Mouse (Mus musculus): ENCODE results near the gene Cdh8. TPM values are rescaled to one million over a fixed set of nuclear protein-coding genes. Genes with fewer than 3 reads are reported as not detected.
A peak's percentile ranks its signal among the peaks of the same experiment; 100 is the strongest.

The Cdh8 gene
- polyA plus RNA-seq (2012; ENCODE audit: insufficient read depth, insufficient read length, low replicate concordance, missing spikeins): not detected in 2 replicates

DNA sequence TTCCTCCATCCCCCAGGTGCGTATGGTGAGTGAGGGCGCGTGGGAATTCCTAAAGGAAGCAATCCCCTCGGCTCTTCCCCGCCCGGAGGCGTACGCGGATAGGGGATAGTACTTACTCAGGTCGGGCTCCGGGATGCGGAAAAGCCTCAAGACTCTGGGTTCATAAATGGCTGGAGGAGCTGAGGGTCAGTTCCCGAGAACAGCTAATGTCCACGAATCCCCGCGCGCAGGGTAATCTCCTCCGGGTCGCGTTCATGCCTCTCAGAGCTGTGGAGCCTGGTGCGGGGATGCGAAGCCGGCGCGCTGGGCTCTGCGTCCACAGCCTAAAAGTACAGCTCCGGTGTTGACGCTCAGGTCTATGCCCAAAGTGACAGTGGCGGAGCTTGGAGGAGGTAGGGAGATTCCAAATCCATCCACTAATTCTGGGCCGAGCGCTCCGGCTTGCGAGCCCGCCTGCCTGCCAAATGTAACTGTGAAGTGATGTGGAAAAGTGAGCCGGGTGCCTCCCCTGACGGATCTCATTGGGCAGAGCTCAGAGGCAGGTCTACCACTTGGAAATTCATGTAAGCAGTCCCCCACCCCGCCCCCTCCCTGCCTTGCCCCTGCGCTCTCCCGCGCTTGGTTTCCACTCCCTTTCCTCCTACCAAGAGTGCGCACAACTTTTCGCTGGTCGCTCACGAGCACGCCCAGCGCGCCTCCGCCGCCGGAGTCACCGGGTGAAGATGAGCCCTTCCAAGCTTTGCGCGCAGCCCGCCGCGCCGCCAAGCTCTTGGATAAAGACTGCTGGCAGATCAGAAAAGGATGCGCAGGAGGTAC is at the start of gene Cdh8:
Gene Cdh8 (minus strand): TSS at position 506 of the 816 bp plus-strand sequence.
- under 1% methylated on average over 58 of the region's 58 CpGs for WGBS
- Histone ChIP-seq H3K4me3 (ENCODE audit: insufficient read depth, low read depth, low read length) (peak within 1 kb of the TSS; percentile 55), H3K4me1 (ENCODE audit: control insufficient read depth, insufficient read depth, low read length) (peaks cover 4% of the 10 kb centered on the region), H3K27ac (ENCODE audit: insufficient read depth, low read depth, low read length) (no peak within 1 kb of the TSS)
- TF ChIP-seq CTCF (IDR thresholded peaks at IDR 0.05; ENCODE audit: insufficient read depth, low read depth, low read length) (no peak), POLR2A (IDR thresholded peaks at IDR 0.05; ENCODE audit: insufficient read depth, low read depth, low read length) (no peak)

DNA sequence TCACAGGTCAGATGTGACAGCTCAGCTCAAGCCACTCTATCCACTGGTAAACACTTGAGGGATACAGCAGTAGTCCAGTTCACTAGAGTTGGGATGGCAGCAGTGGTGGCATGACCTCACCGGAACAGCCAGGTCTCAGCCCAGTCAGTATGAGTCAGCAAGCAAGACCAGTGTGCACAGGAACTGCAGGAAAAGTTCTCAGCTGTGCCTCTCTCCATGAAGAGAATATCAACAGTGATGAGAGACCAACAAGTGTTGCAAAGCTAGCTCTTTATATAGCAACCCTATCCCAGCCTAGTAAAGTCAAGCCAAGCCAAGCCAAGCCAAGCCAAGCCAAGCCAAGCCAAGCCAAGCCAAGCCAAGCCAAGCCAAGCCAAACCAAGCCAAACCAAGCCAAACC is 30.2 kb upstream of the Cdh8 start:
- H3K27ac ChIP-seq (ENCODE audit: insufficient read depth, low read depth, low read length): no peak overlapping the region
- TF ChIP-seq CTCF (IDR thresholded peaks at IDR 0.05; ENCODE audit: insufficient read depth, low read depth, low read length) (no peak), POLR2A (IDR thresholded peaks at IDR 0.05; ENCODE audit: insufficient read depth, low read depth, low read length) (no peak)
- no peaks in the 10 kb centered on the region for H3K4me1 ChIP-seq (ENCODE audit: control insufficient read depth, insufficient read depth, low read length)
- H3K4me3 ChIP-seq (ENCODE audit: insufficient read depth, low read depth, low read length): no peak overlapping the region
- 97% methylated on average over 1 of the region's 1 CpGs for WGBS

DNA sequence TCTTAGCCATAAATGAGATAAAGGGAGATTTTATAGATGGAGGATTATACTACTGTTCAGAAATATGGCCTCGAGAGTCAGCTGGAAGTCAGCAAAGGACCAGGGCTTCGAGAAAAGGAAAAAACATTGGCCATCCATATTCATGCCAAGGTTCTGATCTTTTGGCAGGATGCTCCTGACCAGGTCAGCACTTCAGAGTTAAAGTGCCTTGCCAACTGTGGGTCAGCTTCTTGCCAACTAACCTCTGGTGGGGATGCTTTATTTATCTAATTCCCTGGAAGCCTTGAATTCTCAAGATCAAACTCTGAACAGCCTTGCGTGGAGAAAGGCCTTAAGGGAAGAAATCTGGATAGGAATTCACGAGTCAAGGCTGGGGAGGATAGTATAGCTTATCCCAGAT is 9.6 kb upstream of the Cdh8 start:
- H3K27ac ChIP-seq (ENCODE audit: insufficient read depth, low read depth, low read length): no peak overlapping the region
- H3K4me1 ChIP-seq (ENCODE audit: control insufficient read depth, insufficient read depth, low read length): no peaks in the 10 kb centered on the region
- 82% methylated on average over 4 of the region's 4 CpGs for WGBS
- no peak for TF ChIP-seq POLR2A (IDR thresholded peaks at IDR 0.05; ENCODE audit: insufficient read depth, low read depth, low read length)
- TF ChIP-seq CTCF (IDR thresholded peaks at IDR 0.05; ENCODE audit: insufficient read depth, low read depth, low read length): no peak
- H3K4me3 ChIP-seq (ENCODE audit: insufficient read depth, low read depth, low read length): no peak overlapping the region

DNA sequence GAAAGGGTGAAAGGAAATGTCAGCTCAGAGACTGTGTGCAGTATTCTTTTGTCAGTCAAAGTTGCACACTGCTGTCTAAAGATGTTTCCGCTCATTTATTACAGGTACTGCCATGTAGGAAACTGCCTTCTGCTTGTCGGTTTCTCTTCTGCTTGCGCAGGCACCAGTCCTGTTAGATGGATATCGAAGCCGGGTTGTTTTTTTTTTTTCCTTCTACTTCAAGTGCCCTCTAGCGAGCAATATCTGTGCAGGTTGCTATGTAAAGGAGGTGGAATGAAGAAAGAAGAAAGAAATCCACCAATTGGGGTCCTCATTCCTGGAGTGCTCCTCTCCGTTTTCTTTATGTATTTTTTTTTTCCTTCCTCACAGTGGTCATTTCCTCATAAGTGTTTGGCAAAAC is 5.2 kb upstream of the Cdh8 start:
- 17% methylated on average over 7 of the region's 7 CpGs for WGBS
- Histone ChIP-seq H3K4me1 (ENCODE audit: control insufficient read depth, insufficient read depth, low read length) (peaks cover 3% of the 10 kb centered on the region), H3K4me3 (ENCODE audit: insufficient read depth, low read depth, low read length) (no peak overlapping the region), H3K27ac (ENCODE audit: insufficient read depth, low read depth, low read length) (no peak overlapping the region)
- no peak for TF ChIP-seq CTCF (IDR thresholded peaks at IDR 0.05; ENCODE audit: insufficient read depth, low read depth, low read length)
- TF ChIP-seq POLR2A (IDR thresholded peaks at IDR 0.05; ENCODE audit: insufficient read depth, low read depth, low read length): no peak

DNA sequence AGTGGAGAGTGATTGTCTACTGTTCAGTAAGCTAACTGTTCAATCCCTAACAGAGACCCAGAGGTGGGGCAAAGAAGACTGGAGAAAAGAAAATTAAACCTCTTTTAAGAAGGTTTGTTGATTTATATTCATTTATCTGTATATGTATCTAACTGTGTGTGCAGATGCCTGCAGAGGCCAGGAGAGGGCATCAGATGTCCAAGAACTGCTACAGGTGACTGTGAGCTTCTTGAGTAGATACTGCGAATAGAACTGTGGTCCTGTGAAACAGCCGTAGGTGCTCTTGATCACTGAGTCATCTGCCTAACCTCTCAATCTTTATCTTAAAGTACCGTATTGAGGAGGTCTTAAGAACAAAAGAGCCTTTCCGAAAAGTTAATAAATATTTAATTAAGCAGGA is 3.5 kb upstream of the Cdh8 start:
- TF ChIP-seq POLR2A (IDR thresholded peaks at IDR 0.05; ENCODE audit: insufficient read depth, low read depth, low read length): no peak
- Histone ChIP-seq H3K4me1 (ENCODE audit: control insufficient read depth, insufficient read depth, low read length) (peaks cover 4% of the 10 kb centered on the region), H3K27ac (ENCODE audit: insufficient read depth, low read depth, low read length) (no peak overlapping the region), H3K4me3 (ENCODE audit: insufficient read depth, low read depth, low read length) (no peak overlapping the region)
- 97% methylated on average over 4 of the region's 4 CpGs for WGBS

DNA sequence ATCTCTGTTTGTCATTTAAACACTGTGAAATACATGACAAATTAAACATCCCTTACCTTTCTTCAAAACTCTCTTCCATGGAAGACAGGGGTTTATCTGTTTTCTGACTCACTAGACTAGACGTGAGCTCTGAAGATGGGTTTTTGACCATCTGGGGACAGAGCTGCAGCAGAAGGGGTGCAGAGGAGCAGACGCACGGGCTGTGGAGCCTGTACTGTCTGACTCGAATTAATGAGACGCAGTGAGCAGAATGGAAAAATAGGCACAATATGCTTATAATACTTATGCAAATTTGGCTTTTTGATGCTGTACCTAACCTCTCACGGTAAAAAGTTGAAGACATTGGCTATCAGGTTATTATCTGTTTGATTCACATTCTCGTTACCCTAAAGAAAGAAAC is 1.2 kb upstream of the Cdh8 start:
- H3K4me1 ChIP-seq (ENCODE audit: control insufficient read depth, insufficient read depth, low read length): peaks cover 4% of the 10 kb centered on the region
- no peak overlapping the region for H3K4me3 ChIP-seq (ENCODE audit: insufficient read depth, low read depth, low read length)
- no peak overlapping the region for H3K27ac ChIP-seq (ENCODE audit: insufficient read depth, low read depth, low read length)
- 61% methylated on average over 7 of the region's 7 CpGs for WGBS
- TF ChIP-seq CTCF (IDR thresholded peaks at IDR 0.05; ENCODE audit: insufficient read depth, low read depth, low read length) (no peak), POLR2A (IDR thresholded peaks at IDR 0.05; ENCODE audit: insufficient read depth, low read depth, low read length) (no peak)

DNA sequence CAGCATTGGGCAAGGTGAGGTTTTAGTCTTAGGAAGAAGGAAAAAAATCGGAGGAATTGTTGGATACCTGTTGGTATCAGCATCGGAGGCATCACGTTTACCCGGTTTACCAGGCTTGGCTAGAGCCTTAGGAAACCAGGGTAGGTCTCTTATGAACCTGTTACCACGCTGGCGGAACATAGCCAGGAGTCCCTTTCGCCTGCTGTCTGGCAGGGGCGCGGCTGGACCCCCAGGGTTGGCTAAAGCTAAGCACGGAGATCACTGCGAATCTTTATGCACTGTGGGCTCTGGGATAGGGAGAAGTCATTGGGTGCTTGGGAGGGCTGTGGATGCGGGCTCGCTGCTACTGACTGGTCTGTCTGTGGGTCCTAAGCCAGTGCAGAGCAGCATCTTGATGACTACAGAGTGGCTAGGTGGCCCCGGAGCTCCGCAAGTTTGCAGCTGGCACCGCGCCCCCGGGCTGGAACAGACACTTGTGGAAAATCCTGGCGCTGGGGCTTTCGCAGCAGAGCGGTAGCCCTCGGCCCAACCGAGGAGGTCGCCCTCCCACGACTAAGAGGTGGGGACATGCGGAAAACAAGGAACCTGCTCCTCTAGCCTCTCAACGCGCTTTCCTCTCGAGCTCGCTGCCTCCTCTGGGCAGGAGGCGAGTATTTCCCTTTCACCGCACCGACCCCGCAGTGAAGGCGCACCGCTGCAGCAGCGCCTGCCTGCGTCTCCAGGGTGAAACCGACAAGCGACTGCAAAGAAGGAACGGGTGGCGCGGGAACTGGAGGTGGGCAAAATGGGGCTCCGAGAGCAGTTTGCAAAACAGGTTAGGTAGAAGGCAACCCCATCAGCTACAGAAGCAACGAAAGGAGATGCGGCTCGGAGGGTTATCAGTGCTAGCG is 950 bp downstream of the Cdh8 start:
- under 1% methylated on average over 48 of the region's 48 CpGs for WGBS
- TF ChIP-seq CTCF (IDR thresholded peaks at IDR 0.05; ENCODE audit: insufficient read depth, low read depth, low read length) (no peak), POLR2A (IDR thresholded peaks at IDR 0.05; ENCODE audit: insufficient read depth, low read depth, low read length) (no peak)
- peaks cover 4% of the 10 kb centered on the region for H3K4me1 ChIP-seq (ENCODE audit: control insufficient read depth, insufficient read depth, low read length)
- peak overlapping the region; percentile 55 for H3K4me3 ChIP-seq (ENCODE audit: insufficient read depth, low read depth, low read length)
- H3K27ac ChIP-seq (ENCODE audit: insufficient read depth, low read depth, low read length): no peak overlapping the region

DNA sequence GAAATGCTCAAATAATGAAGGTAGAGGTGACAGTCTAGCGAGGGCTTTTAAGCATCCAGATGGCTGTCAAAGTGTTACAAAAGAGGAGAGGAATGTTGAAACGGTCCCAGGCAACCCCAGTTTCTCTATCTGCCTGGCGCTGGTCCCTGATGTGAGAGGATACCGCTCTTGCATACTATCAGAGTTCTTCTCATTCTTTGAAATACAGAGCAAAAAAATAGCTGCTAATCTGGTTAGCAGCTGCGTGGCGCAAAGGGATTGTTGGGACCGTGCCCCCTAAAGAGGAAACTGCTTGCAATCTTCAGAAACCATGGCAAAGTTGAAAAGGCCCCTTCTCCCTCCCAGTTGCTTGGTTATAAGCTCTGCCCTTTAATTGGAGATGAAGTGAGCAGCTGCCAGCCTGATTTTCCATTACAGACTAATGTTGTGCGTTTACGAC is 1.8 kb downstream of the Cdh8 start:
- Histone ChIP-seq H3K27ac (ENCODE audit: insufficient read depth, low read depth, low read length) (no peak overlapping the region), H3K4me3 (ENCODE audit: insufficient read depth, low read depth, low read length) (peak overlapping the region; percentile 23; the same call in 1 of the 2 replicates), H3K4me1 (ENCODE audit: control insufficient read depth, insufficient read depth, low read length) (peaks cover 4% of the 10 kb centered on the region)
- TF ChIP-seq POLR2A (IDR thresholded peaks at IDR 0.05; ENCODE audit: insufficient read depth, low read depth, low read length) (no peak), CTCF (IDR thresholded peaks at IDR 0.05; ENCODE audit: insufficient read depth, low read depth, low read length) (no peak)
- WGBS: 6% methylated on average over 9 of the region's 9 CpGs
